Mouse (Mus musculus) heart, adult 9 months (tissue): ENCODE data around the gene Zfp59.
"Not testable (repeated sequence)": the region's sequence is repeated elsewhere in the genome, so short reads cannot be mapped to it uniquely, and the experiment has no call there.

Experiments
- DNase-seq, 2 experiments: peaks; one replicate each; pipeline ENCODE4 v3.0.0; 2022; ENCODE audit warnings: low spot score in 2 of 2

The Zfp59 gene

DNA sequence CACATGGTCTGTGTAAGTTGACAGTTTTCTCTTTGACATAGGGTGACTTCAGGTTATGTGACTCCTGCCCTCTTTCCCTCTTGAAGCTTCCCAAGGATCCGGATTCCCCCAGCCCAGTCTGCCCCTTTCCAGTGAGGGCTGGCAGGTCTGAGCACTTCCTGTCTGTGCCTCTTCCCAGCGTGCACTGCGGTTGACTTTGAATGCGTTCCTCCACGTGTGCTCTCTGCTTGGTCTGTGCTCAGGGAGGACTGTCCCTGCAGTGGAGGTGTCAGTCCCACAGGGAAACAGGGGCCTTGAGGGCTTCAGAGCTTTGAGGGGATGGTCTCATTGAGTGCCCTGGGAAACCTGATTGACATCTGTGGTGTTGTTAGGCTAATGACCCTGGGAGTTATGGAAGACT, 24.2 kb downstream of the Zfp59 start:
- not testable (repeated sequence) for DNase-seq

GRCm38 (mm10) chr7:27881721-27882120, 43.3 kb downstream of the Zfp59 start:
- no peak for DNase-seq

- no peak for DNase-seq
Observed at GRCm38 (mm10) chr7:27900601-27901000, 62.2 kb downstream of the Zfp59 start.

- no peak for DNase-seq
Observed at GRCm38 (mm10) chr7:27905061-27905848, 66.8 kb downstream of the Zfp59 start.
